Mouse (Mus musculus): ENCODE measurements around the gene Tdrd6.

GRCm38 (mm10) chr17:43669145-43669695 is 39.1 kb upstream of the Tdrd6 start:
- no peak for TF ChIP-seq GATA1 (IDR thresholded peaks at IDR 0.05; ENCODE audit: low read length)
- no peak for TF ChIP-seq TAL1 (IDR thresholded peaks at IDR 0.05; ENCODE audit: low read length)

Measured in erythroblast, embryonic 14.5 days (primary cell).